ENCODE assay signal across 32 mouse cellular contexts in the genomic region with DNA sequence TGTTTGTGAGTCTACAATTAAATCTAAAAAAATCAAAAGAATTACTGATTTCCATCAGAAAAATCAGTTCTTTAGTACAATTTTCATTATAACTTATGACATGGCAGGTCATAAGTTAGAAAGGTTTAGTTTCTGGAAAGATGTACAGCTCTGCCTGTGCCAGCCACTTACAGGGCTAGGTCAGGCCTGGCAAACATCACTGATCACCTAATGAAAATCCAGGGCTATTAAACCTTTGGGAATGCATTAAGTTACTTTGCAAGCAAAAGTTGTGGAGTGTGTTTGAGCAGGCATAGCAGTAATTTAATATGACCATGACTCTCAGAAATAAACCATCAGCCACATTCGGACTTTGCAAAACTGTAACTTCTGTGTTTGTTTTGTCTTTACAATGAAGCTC. TPM values are rescaled to one million over a fixed set of nuclear protein-coding genes. Genes with fewer than 3 reads are reported as not detected.
A peak's percentile ranks its signal among the peaks of the same experiment; 100 is the strongest.
DNase-seq lines count a peak whose midpoint lies in the region; ATAC-seq and TF ChIP-seq lines count a peak whose summit lies in the region.
"Had no signal": no experiment of that assay in that cellular context is flagged by ENCODE, and none has a peak within 500 bp of the region (broad histone marks: within the 10 kb centered on the region; RNA-seq: fewer than 3 reads in every experiment).

No protein-coding gene starts in this region.

- H3K36me3 ChIP-seq in midbrain, embryonic 11.5 days (ENCODE audit: control insufficient read depth, insufficient read depth, low read length): no peaks in the 10 kb centered on the region
- H3K36me3 ChIP-seq in midbrain, postnatal 0 days (ENCODE audit: insufficient read depth, low read length): no peaks in the 10 kb centered on the region
- H3K36me3 ChIP-seq in limb, embryonic 14.5 days (ENCODE audit: control insufficient read depth, insufficient read depth, low read length): no peaks in the 10 kb centered on the region
- H3K36me3 ChIP-seq: embryonic facial prominence, embryonic 10.5 days; embryonic facial prominence, embryonic 15.5 days; heart, embryonic 10.5 days; heart, embryonic 15.5 days; hindbrain, embryonic 13.5 days; liver, embryonic 12.5 days; neural tube, embryonic 15.5 days had no signal

- no peak for TF ChIP-seq POLR2A in limb, embryonic 14.5 days (IDR thresholded peaks at IDR 0.05; ENCODE audit: borderline replicate concordance, extremely low read depth, insufficient read depth, insufficient read length)

- no peak for ATAC-seq in midbrain, embryonic 11.5 days (ENCODE audit: low FRiP score)
- no peak for ATAC-seq in midbrain, postnatal 0 days (ENCODE audit: low FRiP score)
- ATAC-seq in limb, embryonic 14.5 days (ENCODE audit: low FRiP score, low read depth): peak; percentile 55; the same call in 1 of the 2 replicates
- ATAC-seq: activated CD4-positive, CD25-positive, alpha-beta regulatory T cell, adult 4 months; forebrain, embryonic 13.5 days; intestine, postnatal 0 days; liver, embryonic 12.5 days; liver, postnatal 0 days had no signal

- no peak overlapping the region for H3K27ac ChIP-seq in midbrain, embryonic 11.5 days (ENCODE audit: low read depth, low read length)
- no peak overlapping the region for H3K27ac ChIP-seq in midbrain, postnatal 0 days (ENCODE audit: low read depth, low read length)
- peak overlapping the region; percentile 58; the same call in 1 of the 2 replicates for H3K27ac ChIP-seq in limb, embryonic 14.5 days (replicated peaks; ENCODE audit: low read depth, low read length)
- H3K27ac ChIP-seq: embryonic facial prominence, embryonic 10.5 days; embryonic facial prominence, embryonic 15.5 days; forebrain, embryonic 13.5 days; heart, embryonic 10.5 days; heart, embryonic 15.5 days; hindbrain, embryonic 13.5 days; liver, embryonic 12.5 days; neural tube, embryonic 15.5 days had no signal

- 87% methylated on average over 1 of the region's 1 CpGs for WGBS in midbrain, embryonic 11.5 days
- WGBS in midbrain, postnatal 0 days: 88% methylated on average over 1 of the region's 1 CpGs
- WGBS in limb, embryonic 14.5 days: 32% methylated on average over 1 of the region's 1 CpGs

- H3K27me3 ChIP-seq in midbrain, embryonic 11.5 days (ENCODE audit: control insufficient read depth, insufficient read depth, low read length): no peaks in the 10 kb centered on the region
- no peaks in the 10 kb centered on the region for H3K27me3 ChIP-seq in midbrain, postnatal 0 days (ENCODE audit: insufficient read depth, low read length)
- H3K27me3 ChIP-seq in limb, embryonic 14.5 days (ENCODE audit: control insufficient read depth, insufficient read depth, low read length): no peaks in the 10 kb centered on the region
- H3K27me3 ChIP-seq: embryonic facial prominence, embryonic 15.5 days; forebrain, embryonic 13.5 days; heart, embryonic 15.5 days; hindbrain, embryonic 13.5 days; liver, embryonic 12.5 days; neural tube, embryonic 15.5 days had no signal

- H3K9ac ChIP-seq in midbrain, embryonic 11.5 days (ENCODE audit: low read length): no peak overlapping the region
- H3K9ac ChIP-seq in midbrain, postnatal 0 days (replicated peaks; ENCODE audit: low read length, poor library complexity, severe bottlenecking): no peak overlapping the region
- no peak overlapping the region for H3K9ac ChIP-seq in limb, embryonic 14.5 days (ENCODE audit: low read depth, low read length, severe bottlenecking)
- H3K9ac ChIP-seq: embryonic facial prominence, embryonic 15.5 days; forebrain, embryonic 13.5 days; heart, embryonic 15.5 days; hindbrain, embryonic 13.5 days; liver, embryonic 12.5 days; liver, postnatal 0 days; neural tube, embryonic 15.5 days had no signal

- DNase-seq in midbrain, embryonic 11.5 days (ENCODE audit: low spot score, missing footprints): peak; percentile 14
- no peak for DNase-seq in midbrain, postnatal 0 days (ENCODE audit: low spot score)
- DNase-seq in hindlimb bud, embryonic 11.5 days (ENCODE audit: extremely low spot score, low read depth, low spot score): peak; percentile 97
- DNase-seq in limb, embryonic 14.5 days (ENCODE audit: low spot score): peak; percentile 42
- no peak for DNase-seq in right cerebral cortex, postnatal 25 days
- DNase-seq in thymus, postnatal 25 days: no peak
- DNase-seq: adrenal gland, adult 8-10 months; B cell, adult 2 months; cerebellum, adult 8-10 months; cerebellum, postnatal 25 days; gastrocnemius, postnatal 14 days; kidney, adult 9 months; kidney, postnatal 10 days; layer of hippocampus, postnatal 36 days; left cerebral cortex, postnatal 4 days; liver, postnatal 0 days; lung, postnatal 4 days; midbrain, embryonic 14.5 days; right cerebral cortex, postnatal 4 days; thymus, adult 2 months; thymus, postnatal 4 days had no signal

- no peaks in the 10 kb centered on the region for H3K9me3 ChIP-seq in midbrain, embryonic 11.5 days (ENCODE audit: control insufficient read depth, low read length)
- no peaks in the 10 kb centered on the region for H3K9me3 ChIP-seq in midbrain, postnatal 0 days (ENCODE audit: low read length)
- no peaks in the 10 kb centered on the region for H3K9me3 ChIP-seq in limb, embryonic 14.5 days (ENCODE audit: control insufficient read depth, low read length)
- H3K9me3 ChIP-seq: embryonic facial prominence, embryonic 10.5 days; embryonic facial prominence, embryonic 15.5 days; forebrain, embryonic 13.5 days; heart, embryonic 10.5 days; heart, embryonic 15.5 days; hindbrain, embryonic 13.5 days; liver, embryonic 12.5 days; megakaryocyte, embryonic 14.5 days; neural tube, embryonic 15.5 days had no signal

- H3K4me2 ChIP-seq in midbrain, embryonic 11.5 days: no peak overlapping the region
- H3K4me2 ChIP-seq in midbrain, postnatal 0 days (ENCODE audit: low read depth, low read length, poor library complexity, severe bottlenecking): no peak overlapping the region
- no peak overlapping the region for H3K4me2 ChIP-seq in limb, embryonic 14.5 days (replicated peaks; ENCODE audit: low read depth, low read length, severe bottlenecking)
- H3K4me2 ChIP-seq: embryonic facial prominence, embryonic 15.5 days; forebrain, embryonic 13.5 days; heart, embryonic 15.5 days; hindbrain, embryonic 13.5 days; liver, embryonic 12.5 days; neural tube, embryonic 15.5 days had no signal

- no peak for TF ChIP-seq CTCF in midbrain, postnatal 0 days (IDR thresholded peaks at IDR 0.05)

- H3K4me1 ChIP-seq in midbrain, embryonic 11.5 days (ENCODE audit: control insufficient read depth, insufficient read depth, low read length): no peaks in the 10 kb centered on the region
- no peaks in the 10 kb centered on the region for H3K4me1 ChIP-seq in midbrain, postnatal 0 days (ENCODE audit: insufficient read depth, low read length)
- peaks cover 18% of the 10 kb centered on the region for H3K4me1 ChIP-seq in limb, embryonic 14.5 days (ENCODE audit: control insufficient read depth, insufficient read depth, low read length)
- H3K4me1 ChIP-seq: embryonic facial prominence, embryonic 15.5 days; heart, embryonic 10.5 days; heart, embryonic 15.5 days; liver, embryonic 12.5 days had no signal

- H3K4me3 ChIP-seq in midbrain, embryonic 11.5 days (ENCODE audit: low read depth, low read length): no peak overlapping the region
- H3K4me3 ChIP-seq in midbrain, postnatal 0 days (ENCODE audit: low read depth, low read length): no peak overlapping the region
- no peak overlapping the region for H3K4me3 ChIP-seq in limb, embryonic 14.5 days (replicated peaks; ENCODE audit: low read length)
- H3K4me3 ChIP-seq: embryonic facial prominence, embryonic 10.5 days; embryonic facial prominence, embryonic 15.5 days; forebrain, embryonic 13.5 days; heart, embryonic 10.5 days; heart, embryonic 15.5 days; hindbrain, embryonic 13.5 days; liver, embryonic 12.5 days; megakaryocyte, embryonic 14.5 days; neural tube, embryonic 15.5 days had no signal

RNA-seq across cellular contexts. Expression of gene Ccser1, which starts 36.4 kb away (rescaled TPM):
- 5.7 and 6.1 TPM in 2 replicates for polyA plus RNA-seq in midbrain, embryonic 11.5 days (2014; fragmentation: Nextera tagmentation; extraction: Ambion mirVana)
- 51.4 and 54.7 TPM in 2 replicates for total RNA-seq in midbrain, postnatal 0 days (2014; rRNA removed)
- 13.2 and 13.9 TPM in 2 replicates for polyA plus RNA-seq in midbrain, postnatal 0 days (2015; fragmentation: Nextera tagmentation; extraction: Ambion mirVana)
- 6.6 and 7.0 TPM in 2 replicates for polyA plus RNA-seq in limb, embryonic 14.5 days (2012; rRNA removed)
- 5.9 and 9.9 TPM in 2 replicates for polyA plus RNA-seq in limb, embryonic 14.5 days (2014; fragmentation: Nextera tagmentation; extraction: Ambion mirVana)

Comparison
In these comparisons a context has a peak if more than half of its experiments do, and no peak if none do; other contexts are left out.
1. DNase-seq: peak in midbrain, embryonic 11.5 days (single experiment), hindlimb bud, embryonic 11.5 days (single experiment) and limb, embryonic 14.5 days (single experiment); none in midbrain, postnatal 0 days (single experiment), right cerebral cortex, postnatal 25 days (single experiment) and thymus, postnatal 25 days (single experiment).